Mouse (Mus musculus): Measurements from ENCODE around the gene Olfr1453. TPM values are rescaled to one million over a fixed set of nuclear protein-coding genes. Genes with fewer than 3 reads are reported as not detected.
"Not testable (repeated sequence)": the region's sequence is repeated elsewhere in the genome, so short reads cannot be mapped to it uniquely, and the experiment has no call there.

Olfr1453 gene
- not detected in 2 replicates for total RNA-seq (2015)
- total RNA-seq (2017) = not detected in 2 replicates

- ATAC-seq (ENCODE audit: poor library complexity, severe bottlenecking) = no peak
Measured at GRCm38 (mm10) chr19:13028227-13028626, at the start of gene Olfr1453. TSS of gene Olfr1453 (minus strand) at chr19:13028327.

- no peak for ATAC-seq (ENCODE audit: poor library complexity, severe bottlenecking)
Measured at GRCm38 (mm10) chr19:13060310-13060709, 32.2 kb upstream of the Olfr1453 start, which contains the start of gene Olfr1454. TSS of gene Olfr1454 (plus strand) at chr19:13060610.

GRCm38 (mm10) chr19:12994714-12995113, 33.4 kb downstream of the Olfr1453 start, which contains the start of gene Olfr1451:
TSS of gene Olfr1451 (plus strand) at chr19:12995014.
- ATAC-seq (ENCODE audit: poor library complexity, severe bottlenecking) = no peak

GRCm38 (mm10) chr19:12992316-12992715, 35.8 kb downstream of the Olfr1453 start:
- ATAC-seq (ENCODE audit: poor library complexity, severe bottlenecking) = not testable (repeated sequence)

Other genes with a start within 250 kb of the Olfr1453 start
- gene Zfp91, start 232.2 kb downstream of the Olfr1453 start, total RNA-seq (2015) = 56.9 and 61.3 TPM in 2 replicates
- gene Zfp91, start 232.2 kb downstream of the Olfr1453 start, total RNA-seq (2017) = 72.9 and 88.1 TPM in 2 replicates
- gene Lpxn, start 232.1 kb downstream of the Olfr1453 start, total RNA-seq (2015) = 29.7 and 33.0 TPM in 2 replicates
- 26.4 and 27.2 TPM in 2 replicates for gene Lpxn, start 232.1 kb downstream of the Olfr1453 start, total RNA-seq (2017)
- gene Gm5244, start 181.6 kb downstream of the Olfr1453 start, total RNA-seq (2015) = not detected in 2 replicates
- gene Gm5244, start 181.6 kb downstream of the Olfr1453 start, total RNA-seq (2017) = not detected in 2 replicates
- 0.62 TPM in 1 of 2 replicates, not detected in the other for gene Olfr1444, start 171.0 kb downstream of the Olfr1453 start, total RNA-seq (2015)
- gene Olfr1444, start 171.0 kb downstream of the Olfr1453 start, total RNA-seq (2017) = 0.44 TPM in 1 of 2 replicates, not detected in the other
- gene Olfr1445, start 144.5 kb downstream of the Olfr1453 start, total RNA-seq (2015) = not detected in 2 replicates
- gene Olfr1445, start 144.5 kb downstream of the Olfr1453 start, total RNA-seq (2017) = not detected in 2 replicates
- gene Olfr1446, start 134.8 kb downstream of the Olfr1453 start, total RNA-seq (2015) = not detected in 2 replicates
- gene Olfr1446, start 134.8 kb downstream of the Olfr1453 start, total RNA-seq (2017) = not detected in 2 replicates
- gene Olfr1447, start 124.6 kb downstream of the Olfr1453 start, total RNA-seq (2015) = not detected in 2 replicates
- not detected in 2 replicates for gene Olfr1447, start 124.6 kb downstream of the Olfr1453 start, total RNA-seq (2017)
- not detected in 2 replicates for gene Olfr1448, start 103.9 kb downstream of the Olfr1453 start, total RNA-seq (2015)
- not detected in 2 replicates for gene Olfr1448, start 103.9 kb downstream of the Olfr1453 start, total RNA-seq (2017)
- gene Olfr1449, start 97.5 kb downstream of the Olfr1453 start, total RNA-seq (2015) = not detected in 2 replicates
- gene Olfr1449, start 97.5 kb downstream of the Olfr1453 start, total RNA-seq (2017) = not detected in 2 replicates
- gene Olfr1450, start 78.1 kb downstream of the Olfr1453 start, total RNA-seq (2015) = 0.11 TPM in 1 of 2 replicates, not detected in the other
- not detected in 2 replicates for gene Olfr1450, start 78.1 kb downstream of the Olfr1453 start, total RNA-seq (2017)
- gene Olfr1451, start 33.3 kb downstream of the Olfr1453 start, total RNA-seq (2015) = not detected in 2 replicates
- gene Olfr1451, start 33.3 kb downstream of the Olfr1453 start, total RNA-seq (2017) = not detected in 2 replicates
- gene Olfr1454, start 32.3 kb upstream of the Olfr1453 start, total RNA-seq (2015) = not detected in 2 replicates
- gene Olfr1454, start 32.3 kb upstream of the Olfr1453 start, total RNA-seq (2017) = not detected in 2 replicates
- gene Olfr1457, start 69.6 kb upstream of the Olfr1453 start, total RNA-seq (2015) = not detected in 2 replicates
- gene Olfr1457, start 69.6 kb upstream of the Olfr1453 start, total RNA-seq (2017) = not detected in 2 replicates
- not detected in 2 replicates for gene Olfr1458, start 78.4 kb upstream of the Olfr1453 start, total RNA-seq (2015)
- not detected in 2 replicates for gene Olfr1458, start 78.4 kb upstream of the Olfr1453 start, total RNA-seq (2017)
- 0.09 TPM in 1 of 2 replicates, not detected in the other for gene Olfr1459, start 121.2 kb upstream of the Olfr1453 start, total RNA-seq (2015)
- gene Olfr1459, start 121.2 kb upstream of the Olfr1453 start, total RNA-seq (2017) = not detected in 2 replicates
- gene Olfr1461, start 134.7 kb upstream of the Olfr1453 start, total RNA-seq (2015) = not detected in 2 replicates
- gene Olfr1461, start 134.7 kb upstream of the Olfr1453 start, total RNA-seq (2017) = not detected in 2 replicates
- not detected in 2 replicates for gene Olfr1462, start 157.4 kb upstream of the Olfr1453 start, total RNA-seq (2015)
- gene Olfr1462, start 157.4 kb upstream of the Olfr1453 start, total RNA-seq (2017) = not detected in 2 replicates
- not detected in 2 replicates for gene Olfr1463, start 203.0 kb upstream of the Olfr1453 start, total RNA-seq (2015)
- gene Olfr1463, start 203.0 kb upstream of the Olfr1453 start, total RNA-seq (2017) = not detected in 2 replicates